Mouse (Mus musculus) G1E (cell line): ENCODE measurements around the gene Ddx20.

ENCODE experiments used
- CTCF ChIP-seq: IDR thresholded peaks from 2 replicates; pipeline ENCODE4 v1.5.1; 2012; ENCODE audit warnings: low read depth, low read length, inconsistent platforms, mixed read lengths
- POLR2AphosphoS5 ChIP-seq: IDR thresholded peaks from 2 replicates; pipeline ENCODE4 v1.6.1; 2012; ENCODE audit warnings: low read depth, low read length, inconsistent platforms; ENCODE audit not compliant: insufficient replicate concordance

GRCm38 (mm10) chr3:105699241-105699933 lies 12.0 kb upstream of the Ddx20 start:
- TF ChIP-seq CTCF, result no peak
- TF ChIP-seq POLR2AphosphoS5, result no peak
